Mouse (Mus musculus) MEL (cell line): Measurements from ENCODE around the gene Rtn3. TPM values are rescaled to one million over a fixed set of nuclear protein-coding genes. Genes with fewer than 3 reads are reported as not detected.

Experiments
- DNase-seq: peaks from one replicate; pipeline ENCODE4 v3.0.0; 2011; ENCODE audit warnings: low read depth, low spot score
- H3K27ac ChIP-seq: 2 replicates; pipeline ENCODE4 v1.5.1; 2012; ENCODE audit warnings: low read depth, mild to moderate bottlenecking, control low read depth, low read length, moderate library complexity; ENCODE audit not compliant: control insufficient read depth
- H3K27me3 ChIP-seq, 2 experiments: fragments of 150-350 bp in 1 of 2; sonication (generic) in 1 of 2; 2 replicates each; pipeline ENCODE4 v1.6.1; 2012; ENCODE audit warnings: low read length in 2 of 2, mild to moderate bottlenecking in 2 of 2, improper control_type of control experiment in 1 of 2, moderate library complexity in 1 of 2; ENCODE audit not compliant: insufficient read depth in 2 of 2, control insufficient read depth in 1 of 2
- H3K36me3 ChIP-seq, 2 experiments: 2 replicates each; pipeline ENCODE4 v1.6.1; 2012 to 2014; ENCODE audit warnings: low read length in 2 of 2, improper control_type of control experiment in 1 of 2, inconsistent platforms in 1 of 2, mild to moderate bottlenecking in 1 of 2; ENCODE audit not compliant: insufficient read depth in 2 of 2, control insufficient read depth in 1 of 2
- H3K4me1 ChIP-seq, 2 experiments: fragments of 150-350 bp in 1 of 2; sonication (generic) in 1 of 2; 2 replicates each; pipeline ENCODE4 v1.6.1; 2012; ENCODE audit warnings: low read length in 2 of 2, improper control_type of control experiment in 1 of 2, mild to moderate bottlenecking in 1 of 2; ENCODE audit not compliant: insufficient read depth in 2 of 2, control insufficient read depth in 1 of 2
- H3K4me3 ChIP-seq, 2 experiments: fragments of 150-350 bp in 1 of 2; sonication (generic) in 1 of 2; 2 replicates each; pipeline ENCODE4 v1.5.1; 2012; ENCODE audit warnings: low read depth in 2 of 2, low read length in 2 of 2, mild to moderate bottlenecking in 2 of 2, moderate library complexity in 2 of 2, control low read depth in 1 of 2, improper control_type of control experiment in 1 of 2; ENCODE audit not compliant: control insufficient read depth in 1 of 2, insufficient read depth in 1 of 2
- H3K79me2 ChIP-seq: 2 replicates; pipeline ENCODE4 v1.6.1; 2012; ENCODE audit warnings: mild to moderate bottlenecking, low read length, moderate library complexity; ENCODE audit not compliant: control insufficient read depth, poor library complexity, insufficient read depth
- H3K9ac ChIP-seq: 2 replicates; pipeline ENCODE4 v1.6.1; 2012; ENCODE audit warnings: low read depth, mild to moderate bottlenecking, control low read depth, low read length, moderate library complexity; ENCODE audit not compliant: control insufficient read depth, poor library complexity, severe bottlenecking
- H3K9me3 ChIP-seq: fragments of 150-350 bp; sonication (generic); replicated peaks from 2 replicates; pipeline ENCODE4 v1.6.1; 2012; ENCODE audit warnings: mild to moderate bottlenecking, low read length, improper control_type of control experiment, moderate library complexity; ENCODE audit not compliant: insufficient read depth
- CTCF ChIP-seq, 3 experiments: IDR thresholded peaks in 2 of 3; conservative IDR thresholded peaks in 1 of 3; 2 replicates each; pipeline ENCODE4 v1.5.1; 2011 to 2012; ENCODE audit warnings: low read length in 3 of 3, low read depth in 2 of 3, mild to moderate bottlenecking in 2 of 3, improper control_type of control experiment in 1 of 3, inconsistent platforms in 1 of 3, mixed read lengths in 1 of 3, moderate library complexity in 1 of 3; ENCODE audit not compliant: control insufficient read depth in 1 of 3, insufficient read depth in 1 of 3, poor library complexity in 1 of 3, severe bottlenecking in 1 of 3
- ELF1 ChIP-seq: IDR thresholded peaks from 2 replicates; pipeline ENCODE4 v1.6.1; 2014; ENCODE audit warnings: low read depth, mild to moderate bottlenecking, inconsistent platforms, low read length, improper control_type of control experiment, moderate library complexity
- MAFK ChIP-seq: IDR thresholded peaks from 2 replicates; pipeline ENCODE4 v1.6.1; 2011; ENCODE audit warnings: low read depth, mild to moderate bottlenecking, low read length, improper control_type of control experiment, borderline replicate concordance
- POLR2AphosphoS5 ChIP-seq: IDR thresholded peaks from 2 replicates; pipeline ENCODE4 v1.6.1; 2012; ENCODE audit warnings: low read depth, borderline replicate concordance, mild to moderate bottlenecking, inconsistent platforms, low read length, moderate library complexity, mixed read lengths
- RAD21 ChIP-seq: IDR thresholded peaks from 2 replicates; pipeline ENCODE4 v1.6.1; 2011; ENCODE audit warnings: mild to moderate bottlenecking, low read depth, low read length, improper control_type of control experiment
- SMC3 ChIP-seq: IDR thresholded peaks from 2 replicates; pipeline ENCODE4 v1.6.1; 2011; ENCODE audit warnings: low read depth, low read length, improper control_type of control experiment
- TAL1 ChIP-seq: IDR thresholded peaks from 2 replicates; pipeline ENCODE4 v1.6.1; 2012; ENCODE audit warnings: mild to moderate bottlenecking, inconsistent platforms, low read length, moderate library complexity, mixed read lengths
- ZC3H11A ChIP-seq: IDR thresholded peaks from 2 replicates; pipeline ENCODE4 v1.6.1; 2012; ENCODE audit warnings: low read depth, mild to moderate bottlenecking, inconsistent platforms, low read length, improper control_type of control experiment
- ZKSCAN1 ChIP-seq: IDR thresholded peaks from 2 replicates; pipeline ENCODE4 v1.6.1; 2012; ENCODE audit warnings: low read depth, mild to moderate bottlenecking, inconsistent platforms, low read length, improper control_type of control experiment, moderate library complexity
- ZMIZ1 ChIP-seq: IDR thresholded peaks from 2 replicates; pipeline ENCODE4 v1.6.1; 2012; ENCODE audit warnings: low read depth, mild to moderate bottlenecking, inconsistent platforms, low read length, improper control_type of control experiment, moderate library complexity
- polyA plus RNA-seq, 2 experiments: library from polyadenylated mRNA; stranded (reverse) in 1 of 2; unstranded in 1 of 2; fragments of >175 nt in 1 of 2; fragments of >200 nt in 1 of 2; gene quantifications; 2 replicates each; pipeline versions ENCODE4 v1.2.1 to v1.2.4; 2012; ENCODE audit warnings: low replicate concordance in 2 of 2, low read depth in 1 of 2; ENCODE audit not compliant: insufficient read length in 2 of 2, insufficient read depth in 1 of 2, missing spikeins in 1 of 2
- total RNA-seq: library from RNA; depleted of rRNA; stranded (reverse); fragments of 300-350 nt; gene quantifications from 2 replicates; pipeline ENCODE4 v1.2.3, GENCODE M21; 2012

Rtn3 gene
- total and polyA plus RNA-seq, 3 experiments, result 33.4 to 118 TPM; not detected in 1

GRCm38 (mm10) chr19:7482599-7483511 lies at the start of gene Rtn3 (continued):
- TF ChIP-seq CTCF (IDR thresholded peaks at IDR 0.05 in 2 of 3, conservative IDR thresholded peaks at IDR 0.05 in 1 of 3; ENCODE audit: control insufficient read depth in 1 of 3, insufficient read depth in 1 of 3, low read depth in 2 of 3, low read length in 3 of 3, poor library complexity in 1 of 3, severe bottlenecking in 1 of 3), result no peak
- TF ChIP-seq TAL1, result no peak
- TF ChIP-seq ZMIZ1, result peak; percentile 91
- 0 out of 2 replicates have a peak, but pooled peaks have one; percentile 5 for TF ChIP-seq ELF1
- TF ChIP-seq MAFK, result no peak; the same call in 1 of the 2 replicates
- TF ChIP-seq, all 39 proteins: peak for 16

- peaks cover 0 to 10% of the 10 kb centered on the region in 2 experiments; a peak in 2 of 4 replicates for H3K36me3 ChIP-seq
- no peaks in the 10 kb centered on the region for H3K4me1 ChIP-seq
These were observed 48.8 kb upstream of the Rtn3 start for GRCm38 (mm10) chr19:7531906-7532305.

GRCm38 (mm10) chr19:7528639-7529428 lies 45.8 kb upstream of the Rtn3 start:
- no peaks in the 10 kb centered on the region for H3K4me1 ChIP-seq
- peak; percentile 76 for DNase-seq
- no peaks in the 10 kb centered on the region for H3K27me3 ChIP-seq
- TF ChIP-seq CTCF (IDR thresholded peaks at IDR 0.05 in 2 of 3, conservative IDR thresholded peaks at IDR 0.05 in 1 of 3; ENCODE audit: control insufficient read depth in 1 of 3, insufficient read depth in 1 of 3, low read depth in 2 of 3, low read length in 3 of 3, poor library complexity in 1 of 3, severe bottlenecking in 1 of 3) (peak; percentile 62 to 88 (median 72)), SMC3 (peak; percentile 90), RAD21 (peak; percentile 91), ZKSCAN1 (no peak), ZC3H11A (peak; percentile 72)
- H3K27ac ChIP-seq, result no peak overlapping the region
- H3K79me2 ChIP-seq, result no peaks in the 10 kb centered on the region
- no peaks in the 10 kb centered on the region for H3K9me3 ChIP-seq
- peaks cover 2 to 10% of the 10 kb centered on the region in 2 experiments for H3K36me3 ChIP-seq
- no peak overlapping the region for H3K9ac ChIP-seq
- H3K4me3 ChIP-seq, result no peak overlapping the region

More at GRCm38 (mm10) chr19:7531906-7532305, 48.8 kb upstream of the Rtn3 start:
- no peaks in the 10 kb centered on the region for H3K9me3 ChIP-seq
- DNase-seq, result no peak
- TF ChIP-seq POLR2AphosphoS5, result no peak
- TF ChIP-seq, all 39 proteins: peak for 0
- H3K27me3 ChIP-seq, result no peaks in the 10 kb centered on the region
- H3K9ac ChIP-seq, result no peak overlapping the region
- no peak overlapping the region for H3K4me3 ChIP-seq
- no peak overlapping the region for H3K27ac ChIP-seq
- H3K79me2 ChIP-seq, result no peaks in the 10 kb centered on the region
